Mouse (Mus musculus) right cerebral cortex, postnatal 4 days (tissue): ENCODE results near the gene Rasa2.

Source experiments
- DNase-seq: peaks from one replicate; pipeline ENCODE4 v3.0.0-alpha.2; 2022

Rasa2 gene

DNA sequence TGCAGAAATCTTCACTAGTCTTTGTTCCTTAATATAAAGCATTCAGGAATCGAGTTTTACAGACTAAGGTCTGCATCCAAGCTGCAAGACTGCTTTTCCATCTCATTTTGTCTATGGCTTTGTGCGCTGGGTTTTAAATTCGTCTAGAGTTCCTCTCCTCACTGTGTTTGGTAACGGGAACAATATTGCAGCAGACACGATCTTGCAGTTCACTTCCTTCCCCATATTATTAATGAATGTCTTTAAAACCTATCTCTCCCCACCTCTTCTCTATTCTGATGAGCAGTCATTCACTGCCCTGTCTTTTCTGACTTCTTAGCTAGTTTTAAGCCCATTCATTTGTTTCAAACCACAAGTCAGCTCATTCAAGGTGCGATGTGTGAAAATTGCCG lies 5.7 kb upstream of the Rasa2 start:
- no peak for DNase-seq

DNA sequence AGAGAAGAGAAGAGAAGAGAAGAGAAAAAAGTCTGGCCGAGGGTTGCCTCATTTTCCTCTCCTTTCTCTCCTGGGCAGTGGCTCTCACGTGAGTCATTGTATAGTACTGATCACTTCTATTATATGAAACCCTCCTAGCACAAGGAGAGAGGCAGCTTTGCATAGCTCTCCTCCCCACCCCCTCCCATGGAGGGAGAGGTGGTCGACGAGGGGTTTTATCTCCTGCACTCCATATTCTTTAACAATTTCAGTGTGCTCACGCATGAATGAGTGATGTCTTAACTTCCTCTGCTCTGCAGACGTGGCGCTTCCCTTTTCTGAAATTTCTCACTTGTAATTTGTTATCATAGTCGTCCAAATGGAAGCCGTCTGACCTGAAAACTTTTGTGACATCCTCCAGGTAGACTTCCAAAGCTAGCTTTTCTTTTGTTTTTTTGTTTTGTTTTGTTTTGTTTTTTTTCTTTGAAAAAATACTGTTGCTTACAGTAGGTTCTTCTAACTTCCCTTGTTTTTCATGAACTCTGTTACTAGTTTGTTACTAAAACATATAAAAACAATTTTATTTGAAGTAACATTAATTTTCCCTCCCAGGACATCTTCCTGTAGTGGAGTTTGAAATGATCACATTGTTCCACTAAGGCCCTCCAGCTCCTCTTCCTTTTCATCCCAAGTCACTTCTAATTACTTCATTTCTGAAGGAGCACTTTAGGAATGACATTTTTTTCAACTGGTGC lies 5.2 kb upstream of the Rasa2 start:
- no peak for DNase-seq

DNA sequence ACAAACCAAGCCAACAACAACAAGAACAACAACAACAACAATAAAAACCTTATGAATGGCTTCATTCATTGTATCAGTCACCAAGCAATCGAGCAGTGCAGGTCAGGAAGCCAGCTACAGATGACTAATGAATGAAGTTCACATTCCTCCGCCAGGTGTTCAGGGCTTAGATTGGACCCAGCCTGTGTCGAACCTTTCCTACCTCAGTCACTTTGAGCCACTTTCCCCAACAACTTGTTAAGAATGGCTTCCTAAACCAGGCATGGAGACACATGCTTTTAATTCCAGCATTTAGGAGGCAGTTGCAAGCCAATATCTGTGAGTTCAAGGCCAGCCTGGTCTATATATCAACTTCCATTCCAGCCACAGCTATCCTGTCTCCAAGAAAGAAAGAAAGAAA lies 4.5 kb upstream of the Rasa2 start:
- DNase-seq, result no peak

DNA sequence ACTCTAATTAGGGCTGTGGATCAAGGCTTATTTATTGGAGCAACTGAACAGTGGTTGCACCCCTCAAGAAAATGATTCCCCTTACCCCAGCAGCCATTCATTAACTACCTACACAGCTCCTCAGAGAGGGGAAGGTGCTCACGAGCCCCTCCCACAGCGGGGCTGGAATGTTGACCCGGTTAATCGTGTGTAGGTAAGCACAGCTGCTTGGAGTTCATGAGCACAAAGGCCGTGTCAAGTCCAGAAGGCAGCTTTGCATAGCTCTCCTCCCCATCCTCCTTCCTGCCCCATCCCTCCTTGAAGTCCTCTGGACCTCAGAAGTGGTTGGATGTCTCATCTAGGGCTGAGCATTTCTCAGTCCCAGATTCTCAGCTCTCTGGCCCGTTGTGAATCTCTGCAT lies 3.8 kb upstream of the Rasa2 start:
- DNase-seq, result no peak

DNA sequence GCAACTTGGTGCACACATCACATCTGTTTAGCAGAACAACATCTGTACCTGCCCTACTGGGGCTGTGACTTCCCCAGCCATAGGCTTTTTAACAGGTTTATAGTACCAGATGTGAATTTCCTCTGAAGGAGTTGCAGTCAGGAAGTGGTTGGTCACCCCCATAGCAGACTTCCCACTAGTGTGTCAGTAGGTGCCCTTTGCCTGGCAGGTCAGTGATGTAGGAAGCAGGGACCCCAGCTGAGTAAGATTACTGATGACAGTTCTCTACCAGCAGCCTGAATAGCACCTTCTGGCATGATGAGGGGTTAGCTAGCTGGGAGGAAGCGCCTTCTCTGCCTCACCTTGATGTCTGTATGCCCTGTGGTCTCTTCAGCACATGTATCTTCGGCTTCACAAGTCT lies 2.4 kb upstream of the Rasa2 start:
- DNase-seq, result no peak

DNA sequence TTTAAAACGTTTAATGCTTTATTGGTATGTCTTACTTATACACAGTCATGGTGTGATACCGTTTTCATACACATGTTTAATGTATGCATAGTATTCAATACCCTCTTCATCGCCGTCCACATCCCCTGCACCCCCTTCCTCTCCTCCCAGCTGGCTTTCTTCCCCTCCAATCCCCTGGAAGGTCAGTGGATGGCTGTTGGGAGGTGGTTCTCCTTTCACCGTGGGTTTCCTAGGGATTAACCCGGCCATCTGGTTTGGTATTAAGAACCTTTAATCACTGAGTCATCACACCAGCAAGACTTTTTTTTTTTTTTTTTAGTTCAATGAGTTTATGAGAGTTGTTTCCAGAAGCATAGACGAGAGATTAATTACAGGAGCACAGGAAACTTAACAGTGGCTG lies 1.3 kb upstream of the Rasa2 start:
- DNase-seq, result no peak

DNA sequence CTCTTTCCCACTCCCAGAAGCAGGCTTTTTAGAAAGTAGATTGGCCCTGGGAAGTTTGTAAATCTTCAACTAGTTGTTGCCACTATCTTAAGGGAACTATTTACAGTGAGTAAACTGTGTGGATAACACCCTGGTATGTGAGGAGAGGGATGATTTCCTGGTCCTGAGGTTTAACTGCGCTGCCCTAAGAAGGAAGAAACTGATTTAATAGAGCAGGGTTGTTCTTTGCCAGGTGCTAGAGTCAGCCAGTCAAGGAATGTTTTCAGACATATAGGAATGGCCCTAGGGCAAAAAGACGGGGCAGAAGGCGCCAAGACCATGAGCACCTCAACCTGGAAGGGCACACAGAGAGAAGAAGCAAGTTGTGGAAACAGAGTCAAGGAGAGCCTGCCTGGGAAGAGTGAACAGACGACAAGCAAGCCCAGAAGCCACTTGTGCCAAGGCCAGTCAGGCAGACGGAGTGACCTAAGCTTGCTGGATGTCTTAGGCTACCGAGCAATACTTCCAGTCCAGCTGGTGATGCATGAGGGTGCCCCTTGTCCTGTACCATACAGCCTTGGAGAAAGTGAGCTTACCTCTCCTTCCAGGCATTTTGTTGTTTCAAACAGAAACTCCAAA lies 765 bp upstream of the Rasa2 start:
- DNase-seq, result no peak

DNA sequence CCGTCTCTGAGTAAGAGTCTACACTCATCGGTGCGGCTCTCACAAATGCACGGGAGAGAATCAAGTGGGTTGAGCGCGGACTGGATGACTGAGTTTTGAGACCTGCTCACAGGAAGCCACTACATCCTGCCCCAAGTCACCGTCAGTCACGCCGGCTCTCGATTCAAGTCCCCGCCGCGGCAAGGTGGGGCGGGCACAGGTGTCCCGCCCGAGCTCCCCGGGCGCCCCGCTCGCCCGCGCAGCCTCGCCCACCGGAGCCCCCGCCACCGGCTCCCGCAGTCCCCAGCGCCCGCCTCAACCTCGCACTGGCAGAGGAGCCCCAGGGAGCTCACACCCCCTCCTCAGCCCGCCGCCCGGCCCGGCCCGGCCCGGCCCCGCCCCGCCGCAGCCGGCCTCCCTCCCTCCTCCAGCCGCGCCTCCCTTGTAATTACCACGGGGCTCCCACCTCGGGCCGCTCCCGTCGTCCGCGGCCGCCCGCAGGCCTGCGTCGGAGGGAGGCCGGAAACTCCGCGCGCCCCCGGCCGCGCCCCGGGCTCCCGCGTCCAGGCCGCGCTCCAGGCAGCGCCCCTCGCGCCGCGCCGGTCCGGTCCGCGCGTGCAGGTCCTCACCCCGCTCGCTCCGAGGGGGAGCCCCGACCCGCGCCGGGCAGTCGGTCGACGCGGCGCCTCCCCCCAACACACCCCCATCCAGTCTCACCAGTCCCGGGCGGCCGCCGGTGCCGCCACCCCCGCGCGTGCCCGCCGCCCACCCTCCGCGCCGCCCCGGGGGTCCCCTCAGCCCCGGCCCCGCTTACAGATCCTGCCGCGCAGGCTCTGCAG lies 637 bp downstream of the Rasa2 start:
- DNase-seq, result peak; percentile 48

DNA sequence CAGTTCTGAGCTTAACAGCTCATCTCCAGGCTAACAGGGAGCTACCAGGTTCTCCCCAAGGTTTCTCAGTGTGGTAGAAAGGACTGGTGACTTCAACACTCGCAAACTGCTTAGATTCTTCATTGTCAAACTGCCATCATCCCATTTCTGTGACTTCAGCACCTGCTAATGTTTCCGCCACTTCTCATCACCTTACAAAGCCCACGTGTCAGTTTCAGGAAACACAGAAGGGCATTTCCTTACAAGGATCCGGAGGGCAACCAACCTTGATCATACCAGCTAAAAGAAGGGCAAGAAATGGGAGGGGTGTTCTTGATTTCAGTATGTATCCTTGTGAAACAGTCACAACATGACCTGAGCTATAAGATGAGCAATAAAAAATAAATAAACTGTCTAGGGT lies 2.3 kb downstream of the Rasa2 start:
- no peak for DNase-seq

DNA sequence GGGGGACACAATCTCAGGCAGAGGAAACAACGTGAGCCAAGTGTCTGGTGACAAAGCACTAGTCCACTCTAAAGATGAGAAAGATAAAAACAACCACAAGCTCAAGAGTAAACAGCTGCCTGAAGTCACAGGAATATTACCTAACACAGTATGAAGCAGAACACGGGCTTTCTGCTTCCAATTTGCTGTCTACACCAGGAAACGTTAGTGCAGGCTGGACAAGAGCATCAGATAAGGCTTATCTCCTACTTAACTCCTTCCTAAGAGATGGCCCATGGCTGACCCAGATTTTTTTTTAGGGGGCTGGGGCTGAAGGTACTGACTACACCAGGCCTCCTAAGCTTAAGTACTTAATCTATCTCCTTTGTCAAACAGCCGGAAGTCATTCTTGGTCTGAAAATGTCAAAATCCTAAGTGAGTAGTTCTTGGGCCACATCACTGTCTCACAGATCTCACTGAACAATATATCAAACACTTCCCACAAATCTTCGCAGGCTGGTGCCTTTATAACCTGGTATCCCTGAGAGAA lies 3.8 kb downstream of the Rasa2 start:
- DNase-seq, result no peak

DNA sequence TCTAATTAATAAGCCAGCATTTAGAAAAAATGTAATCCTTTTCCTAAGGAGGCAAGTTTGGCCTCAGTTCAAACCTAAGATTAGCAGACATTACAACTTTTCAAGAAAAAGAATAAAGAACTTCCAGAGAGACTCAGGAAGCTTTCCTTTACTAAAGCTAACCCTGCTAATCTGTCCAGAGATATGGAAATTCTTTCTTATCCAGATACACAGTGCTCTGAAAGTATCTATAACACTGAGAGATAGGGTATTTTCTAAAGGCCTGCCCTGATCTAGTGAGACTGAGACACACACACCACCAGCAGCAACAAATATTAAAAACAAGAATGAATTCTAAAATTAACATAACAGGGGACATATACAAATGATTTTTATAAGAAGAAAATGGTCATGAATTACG lies 4.4 kb downstream of the Rasa2 start:
- no peak for DNase-seq

DNA sequence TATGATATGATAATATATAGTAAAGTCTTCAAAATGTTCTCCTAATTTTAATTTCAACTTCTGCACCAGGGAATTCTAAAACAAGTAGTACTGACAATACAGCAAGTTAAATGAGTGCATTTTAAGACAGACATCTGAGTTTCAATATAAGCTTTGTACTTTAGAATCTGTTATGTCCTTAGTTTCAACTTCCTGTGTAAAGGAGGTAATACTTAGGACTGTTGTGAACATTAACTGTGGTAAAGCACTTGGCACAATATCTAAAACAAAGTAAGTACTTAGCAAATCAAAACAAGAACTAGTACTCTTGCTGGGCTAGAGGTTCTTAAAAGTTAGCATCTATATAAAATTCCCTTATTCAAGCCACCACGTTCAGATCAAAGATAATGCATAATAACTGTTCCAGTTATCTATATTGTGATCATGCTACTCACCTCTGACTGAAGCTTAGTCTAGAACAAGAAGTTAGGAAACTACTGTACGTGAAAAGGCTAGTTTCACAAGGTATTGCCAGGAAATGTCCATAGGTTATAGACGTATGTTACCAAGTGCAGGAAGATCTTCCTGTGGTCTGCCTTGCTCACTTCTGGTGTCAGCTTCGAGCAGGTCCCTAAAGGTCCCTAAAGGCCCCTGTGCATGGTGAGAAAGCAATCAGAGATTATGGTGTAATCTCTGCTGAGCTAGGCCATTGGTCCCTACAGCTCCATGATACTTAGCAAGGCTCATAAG lies 12.8 kb downstream of the Rasa2 start:
- no peak for DNase-seq

DNA sequence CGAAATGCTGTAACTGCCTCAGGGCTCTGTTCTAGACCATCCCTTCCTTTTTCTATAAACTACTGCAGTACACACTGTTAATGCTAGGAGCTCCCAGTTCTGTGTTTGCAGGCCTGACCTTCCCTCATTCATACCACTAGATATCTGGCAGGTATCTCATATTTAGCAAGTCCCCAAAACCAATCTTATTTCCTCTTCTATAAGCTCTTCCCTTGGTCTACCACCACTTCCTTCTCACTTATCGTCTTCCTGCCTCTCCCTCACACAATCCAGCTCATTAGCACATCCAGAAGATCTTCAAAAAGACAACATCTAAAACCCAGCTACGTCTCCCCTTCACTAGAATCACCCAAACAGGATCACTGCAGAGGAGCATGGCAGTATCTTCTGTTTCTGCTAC lies 19.1 kb downstream of the Rasa2 start:
- no peak for DNase-seq

DNA sequence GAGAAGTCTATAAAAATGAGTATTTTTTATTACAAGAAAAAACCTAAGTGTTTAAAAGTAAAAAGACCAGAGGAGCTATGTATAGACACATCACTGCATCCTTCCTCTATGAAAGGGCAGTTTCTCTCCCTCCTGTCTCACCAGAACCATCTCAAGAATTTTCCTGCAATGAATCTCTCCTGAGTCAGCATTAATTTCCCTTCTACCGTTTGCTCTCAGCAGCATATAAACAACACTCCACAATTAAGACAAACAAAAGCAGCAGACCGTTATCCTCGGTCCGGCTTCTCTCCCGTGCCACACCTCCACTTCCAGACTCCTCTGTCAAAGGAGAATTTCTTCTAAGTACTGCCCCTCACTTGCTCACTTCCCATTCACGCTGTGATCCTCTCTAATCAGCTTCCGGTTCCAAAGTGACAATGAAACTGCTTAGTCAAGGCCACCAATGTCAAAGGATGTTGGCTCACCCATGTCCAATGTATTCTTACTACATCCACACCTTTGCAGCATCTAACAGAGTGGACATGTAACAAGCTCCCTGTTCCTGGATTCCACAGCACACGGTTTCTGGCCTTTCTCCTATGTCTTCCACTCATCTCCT lies 19.6 kb downstream of the Rasa2 start:
- no peak for DNase-seq

DNA sequence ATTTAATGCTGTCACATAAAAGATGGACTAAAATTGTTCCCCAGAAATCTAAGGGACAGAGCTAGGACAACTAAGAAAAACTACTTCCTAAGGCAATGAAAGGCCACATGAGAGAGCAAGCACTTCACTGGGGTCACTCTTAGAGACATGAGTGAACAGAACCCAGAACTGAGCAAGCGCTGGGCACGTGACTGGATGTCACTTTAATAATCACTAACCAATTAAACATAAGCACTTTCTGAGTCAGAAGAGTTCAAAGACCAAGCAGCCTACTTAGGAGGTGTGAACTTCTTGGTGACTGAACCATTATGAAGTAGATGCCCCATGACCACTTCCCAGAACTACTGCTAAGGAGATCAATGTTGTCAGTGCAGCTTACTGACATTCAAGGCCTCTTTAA lies 20.6 kb downstream of the Rasa2 start:
- no peak for DNase-seq

DNA sequence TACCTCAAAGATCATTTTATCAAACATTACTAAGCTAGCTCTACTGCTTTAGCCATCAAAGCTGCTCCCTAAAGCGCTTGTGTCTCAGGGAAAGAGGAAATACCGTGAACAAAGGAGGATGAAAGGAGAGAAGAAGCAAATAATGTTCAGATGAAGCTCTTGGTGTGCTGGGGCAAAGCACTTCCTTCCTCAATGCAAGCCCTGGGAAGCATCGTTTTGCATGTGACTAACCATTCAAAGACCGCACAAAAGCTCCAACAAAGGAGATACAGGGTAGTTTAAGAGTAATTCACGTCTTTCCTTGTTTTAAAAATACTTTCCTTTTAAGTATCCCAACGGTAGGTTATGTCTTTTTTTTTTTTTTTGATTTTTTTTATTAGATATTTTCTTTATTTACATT lies 28.0 kb downstream of the Rasa2 start:
- no peak for DNase-seq

DNA sequence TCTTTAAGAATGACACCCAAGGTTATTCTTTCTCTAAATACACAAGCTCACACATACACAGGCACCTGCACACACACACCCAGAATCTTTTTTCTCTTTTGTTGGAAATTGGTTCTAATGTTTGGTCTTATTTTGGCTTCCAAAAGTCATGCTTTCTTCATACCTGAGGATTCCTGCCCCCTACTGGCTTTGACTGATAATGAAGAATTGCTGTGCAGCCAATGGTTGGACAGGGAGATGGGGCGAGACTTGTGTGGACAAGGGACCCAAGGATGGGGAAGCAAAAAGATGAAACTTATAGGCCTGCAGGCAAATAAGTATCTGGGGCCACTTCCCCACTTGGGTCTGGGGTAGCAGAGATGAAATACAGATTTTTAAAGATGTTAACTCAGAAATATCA lies 33.5 kb downstream of the Rasa2 start:
- no peak for DNase-seq

DNA sequence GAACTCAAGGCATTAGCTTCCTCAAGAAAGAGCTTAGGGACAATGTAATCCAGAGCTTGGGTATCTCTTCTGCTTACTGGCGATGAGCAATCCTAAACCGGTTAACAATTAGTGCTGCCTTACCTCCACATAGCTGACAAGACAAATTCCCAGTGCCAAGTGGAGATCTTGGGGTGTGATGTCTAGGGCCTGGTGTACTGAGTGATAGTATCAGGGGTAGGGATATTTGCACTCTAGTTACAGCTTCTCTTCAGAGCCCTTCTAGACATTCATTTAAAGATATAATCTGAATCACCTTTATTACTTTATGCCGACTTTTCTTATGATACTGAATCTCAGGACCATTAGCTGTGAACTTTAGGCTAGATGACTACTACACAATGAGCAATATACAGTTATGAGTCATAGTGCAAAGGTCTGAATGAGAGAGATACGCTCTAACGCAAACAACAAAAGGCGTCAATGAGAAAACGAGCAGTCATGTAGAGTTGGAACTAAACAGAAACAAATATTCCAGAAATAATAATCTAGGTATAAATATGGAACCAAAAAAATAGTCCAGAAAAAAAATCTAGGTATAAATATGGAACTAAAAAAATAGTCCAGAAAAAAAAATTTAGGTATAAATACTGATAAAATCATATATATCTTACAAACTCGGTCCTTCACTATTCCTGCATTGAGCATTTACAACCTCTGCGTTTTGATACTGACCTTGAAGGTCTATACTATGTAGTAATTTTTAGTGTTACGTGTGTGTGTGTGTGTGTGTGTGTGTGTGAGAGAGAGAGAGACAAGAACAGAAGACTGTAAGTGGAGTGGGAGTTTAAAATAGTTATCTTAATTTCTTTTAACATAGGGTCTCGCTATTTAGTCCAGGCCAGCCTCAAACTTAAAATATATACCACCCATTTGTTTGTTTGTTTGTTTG lies 38.5 kb downstream of the Rasa2 start:
- no peak for DNase-seq

DNA sequence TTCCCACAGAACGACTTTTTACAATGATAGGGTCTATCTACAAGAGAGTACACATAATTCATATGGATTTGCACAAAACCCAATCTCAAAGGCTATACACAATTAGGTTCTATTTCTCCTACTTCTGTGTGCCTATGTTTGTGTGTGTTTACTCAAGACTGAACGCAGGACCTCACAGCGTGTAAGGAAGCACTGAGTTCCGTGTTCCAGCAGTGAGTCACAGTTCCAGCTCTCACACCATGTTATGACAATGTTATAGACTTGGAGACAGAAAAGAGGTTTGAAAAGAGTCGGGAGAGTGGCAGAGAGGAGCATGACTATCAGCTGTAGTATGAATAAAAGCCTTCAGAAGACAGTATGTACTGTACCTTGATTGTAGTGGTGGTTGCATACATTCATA lies 42.1 kb downstream of the Rasa2 start:
- DNase-seq, result no peak

DNA sequence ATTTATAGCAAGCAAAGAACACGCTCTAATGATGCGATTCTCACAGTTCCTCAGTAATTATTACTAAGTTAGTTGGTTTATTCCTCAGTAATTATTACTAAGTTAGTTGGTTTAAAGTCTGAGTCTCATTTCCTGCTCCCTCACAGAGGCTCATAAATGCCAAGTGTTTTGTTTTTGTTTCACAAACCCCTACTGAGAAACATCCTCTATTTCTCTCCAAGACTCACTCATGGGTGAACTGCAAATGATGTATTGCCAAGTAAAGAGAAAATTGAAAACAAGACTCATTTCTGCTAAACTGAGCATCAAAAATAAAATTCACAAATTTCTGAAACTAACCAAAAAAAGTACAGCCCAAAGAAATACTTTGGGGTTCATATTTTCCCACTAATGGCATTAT lies 47.9 kb downstream of the Rasa2 start:
- DNase-seq, result no peak

DNA sequence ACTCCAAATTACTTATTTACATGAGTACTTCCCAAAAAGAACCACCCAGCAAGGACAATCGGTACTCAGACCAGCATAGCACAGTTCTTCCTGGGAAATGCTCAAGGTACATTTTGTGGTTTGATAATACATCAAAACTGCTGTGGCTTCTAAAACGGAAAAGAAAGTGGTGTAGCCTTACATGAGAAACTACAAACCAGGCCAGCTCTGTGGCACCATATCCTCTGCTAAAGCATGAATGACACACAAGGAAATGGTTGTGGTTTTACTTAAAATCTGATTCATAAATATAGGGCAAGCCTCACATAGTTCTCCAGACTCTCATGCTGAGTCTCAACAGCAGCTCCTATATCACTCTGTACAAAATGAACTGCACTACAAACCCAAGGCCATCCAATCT lies 48.3 kb downstream of the Rasa2 start:
- no peak for DNase-seq

DNA sequence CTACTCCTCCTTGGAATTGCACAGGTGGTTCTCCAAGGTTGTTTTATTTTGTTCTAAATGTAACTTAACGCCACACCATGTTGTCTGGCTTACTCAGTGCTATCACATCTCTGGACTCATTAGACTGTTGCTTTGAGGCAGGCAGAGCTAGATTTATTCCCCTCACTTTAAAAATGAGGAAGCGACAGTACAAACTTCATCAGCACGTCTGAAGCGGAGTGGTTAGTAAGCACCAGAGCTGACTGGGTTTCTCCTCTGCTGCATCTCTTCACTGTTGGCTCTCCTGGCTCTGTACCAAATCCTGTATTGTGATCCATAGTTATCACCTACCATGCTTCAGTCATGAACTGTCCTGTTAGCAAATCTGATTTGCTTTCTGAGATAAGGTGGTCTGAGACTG lies 53.2 kb downstream of the Rasa2 start:
- DNase-seq, result no peak
